Mouse (Mus musculus) ES-E14 (cell line): ENCODE measurements around the gene Pnpla3. TPM values are rescaled to one million over a fixed set of nuclear protein-coding genes. Genes with fewer than 3 reads are reported as not detected.

ENCODE experiments used
- DNase-seq: peaks from one replicate; pipeline ENCODE4 v3.0.0-alpha.2; 2013; ENCODE audit warnings: low read depth, low spot score
- H3K27ac ChIP-seq: 2 replicates; pipeline ENCODE4 v1.5.1; 2012; ENCODE audit warnings: low read depth, mild to moderate bottlenecking, low read length, moderate library complexity, mixed read lengths; ENCODE audit not compliant: poor library complexity, insufficient read depth, severe bottlenecking
- H3K36me3 ChIP-seq: 2 replicates; pipeline ENCODE4 v1.6.1; 2012; ENCODE audit warnings: mild to moderate bottlenecking, low read length, moderate library complexity, mixed read lengths; ENCODE audit not compliant: control insufficient read depth, poor library complexity, insufficient read depth, severe bottlenecking
- H3K4me1 ChIP-seq, 2 experiments: fragments of 150-350 bp in 1 of 2; sonication (generic) in 1 of 2; 2 replicates each; pipeline ENCODE4 v1.6.1; 2012; ENCODE audit warnings: low read length in 2 of 2, mild to moderate bottlenecking in 1 of 2, mixed read lengths in 1 of 2; ENCODE audit not compliant: control insufficient read depth in 2 of 2, insufficient read depth in 2 of 2, poor library complexity in 1 of 2
- H3K4me3 ChIP-seq, 2 experiments: fragments of 150-350 bp in 1 of 2; sonication (generic) in 1 of 2; 2 replicates each; pipeline ENCODE4 v1.5.1; 2012; ENCODE audit warnings: low read length in 2 of 2, low read depth in 1 of 2, mild to moderate bottlenecking in 1 of 2, mixed read lengths in 1 of 2; ENCODE audit not compliant: insufficient read depth in 1 of 2, poor library complexity in 1 of 2, severe bottlenecking in 1 of 2
- H3K9ac ChIP-seq: 2 replicates; pipeline ENCODE4 v1.6.1; 2012; ENCODE audit warnings: low read depth, mild to moderate bottlenecking, low read length, mixed read lengths; ENCODE audit not compliant: poor library complexity, insufficient read depth, severe bottlenecking
- H3K9me3 ChIP-seq: fragments of 150-350 bp; sonication (generic); 2 replicates; pipeline ENCODE4 v1.6.1; 2012; ENCODE audit warnings: low read depth, mild to moderate bottlenecking, low read length; ENCODE audit not compliant: control insufficient read depth, insufficient read depth
- CHD2 ChIP-seq: IDR thresholded peaks from 2 replicates; pipeline ENCODE4 v1.6.1; 2014; ENCODE audit warnings: mild to moderate bottlenecking, low read depth, low read length, inconsistent platforms
- HCFC1 ChIP-seq: IDR thresholded peaks from 2 replicates; pipeline ENCODE4 v1.6.1; 2012; ENCODE audit warnings: low read length, inconsistent platforms, borderline replicate concordance; ENCODE audit not compliant: insufficient read depth
- MAFK ChIP-seq: IDR thresholded peaks from 2 replicates; pipeline ENCODE4 v1.6.1; 2014; ENCODE audit warnings: mild to moderate bottlenecking, low read depth, low read length, inconsistent platforms; ENCODE audit not compliant: insufficient read depth
- ZC3H11A ChIP-seq: IDR thresholded peaks from 2 replicates; pipeline ENCODE4 v1.6.1; 2012; ENCODE audit warnings: low read depth, mild to moderate bottlenecking, inconsistent platforms, low read length, borderline replicate concordance
- ZNF384 ChIP-seq: IDR thresholded peaks from 2 replicates; pipeline ENCODE4 v1.6.1; 2012; ENCODE audit warnings: low read depth, low read length, inconsistent platforms
- in situ Hi-C, 2 experiments: fragments of 600-800 bp; cut with MboI; formaldehyde crosslinking; loops; one replicate each; pipeline ENCODE4 v1.15.1; 2025; ENCODE audit warnings: low sequenced_read_pairs in 2 of 2, inconsistent platforms in 1 of 2; ENCODE audit not compliant: unreplicated experiment in 2 of 2
- total RNA-seq: library from RNA; depleted of rRNA; stranded (reverse); fragments of 300-350 nt; gene quantifications from 2 replicates; pipeline ENCODE4 v1.2.3, GENCODE M21; 2012

The Pnpla3 gene
- total RNA-seq, 1 experiment: 4.1 TPM

GRCm38 (mm10) chr15:84214476-84214875 lies 46.8 kb downstream of the Pnpla3 start:
- Histone ChIP-seq H3K27ac (no peak overlapping the region), H3K4me1 (peaks cover 0 to 23% of the 10 kb centered on the region in 2 experiments; a peak in 3 of 4 replicates), H3K36me3 (peaks cover 39% of the 10 kb centered on the region), H3K9me3 (no peaks in the 10 kb centered on the region), H3K4me3 (no peak overlapping the region), H3K9ac (no peak overlapping the region)
- in situ Hi-C loops: no loop called here
- no peak for DNase-seq
- TF ChIP-seq ZC3H11A (no peak), ZNF384 (no peak), HCFC1 (no peak), CHD2 (no peak), MAFK (no peak)

- H3K4me3 ChIP-seq: no peak overlapping the region
- DNase-seq: no peak
- in situ Hi-C loops: no loop called here
- H3K9ac ChIP-seq: no peak overlapping the region
- peaks cover 35% of the 10 kb centered on the region for H3K36me3 ChIP-seq
- no peak overlapping the region for H3K27ac ChIP-seq
- H3K4me1 ChIP-seq: peaks cover 0 to 23% of the 10 kb centered on the region in 2 experiments; a peak in 3 of 4 replicates
- no peak for TF ChIP-seq CHD2
- TF ChIP-seq ZC3H11A: no peak
- no peak for TF ChIP-seq MAFK
- no peak for TF ChIP-seq HCFC1
- TF ChIP-seq ZNF384: no peak
- no peaks in the 10 kb centered on the region for H3K9me3 ChIP-seq
Measured at GRCm38 (mm10) chr15:84215273-84215672, 47.6 kb downstream of the Pnpla3 start.

- in situ Hi-C loops: no loop called here
- no peak for TF ChIP-seq HCFC1
- TF ChIP-seq ZC3H11A: no peak
- TF ChIP-seq MAFK: no peak
- no peak for TF ChIP-seq ZNF384
- no peak for TF ChIP-seq CHD2
- no peak overlapping the region for H3K4me3 ChIP-seq
Measured at GRCm38 (mm10) chr15:84216026-84216425, 48.4 kb downstream of the Pnpla3 start.

GRCm38 (mm10) chr15:84216461-84217084 lies 48.9 kb downstream of the Pnpla3 start:
- Histone ChIP-seq H3K36me3 (peaks cover 23% of the 10 kb centered on the region), H3K9me3 (no peaks in the 10 kb centered on the region), H3K9ac (no peak overlapping the region), H3K4me1 (peaks cover 0 to 19% of the 10 kb centered on the region in 2 experiments; a peak in 3 of 4 replicates), H3K4me3 (no peak overlapping the region), H3K27ac (no peak overlapping the region)
- DNase-seq: no peak
- in situ Hi-C loops: no loop called here
- TF ChIP-seq ZNF384: no peak
- no peak for TF ChIP-seq MAFK
- TF ChIP-seq CHD2: no peak
- TF ChIP-seq HCFC1: no peak
- no peak for TF ChIP-seq ZC3H11A

More at GRCm38 (mm10) chr15:84216026-84216425, 48.4 kb downstream of the Pnpla3 start:
- Histone ChIP-seq H3K9me3 (no peaks in the 10 kb centered on the region), H3K36me3 (peaks cover 27% of the 10 kb centered on the region), H3K27ac (no peak overlapping the region), H3K9ac (no peak overlapping the region), H3K4me1 (peaks cover 0 to 19% of the 10 kb centered on the region in 2 experiments; a peak in 3 of 4 replicates)
- no peak for DNase-seq

- no peak overlapping the region for H3K27ac ChIP-seq
- in situ Hi-C loops: no loop called here
- DNase-seq: no peak
- H3K36me3 ChIP-seq: peaks cover 14% of the 10 kb centered on the region
- no peak overlapping the region for H3K4me3 ChIP-seq
- H3K4me1 ChIP-seq: peaks cover 0 to 18% of the 10 kb centered on the region in 2 experiments; a peak in 3 of 4 replicates
- H3K9ac ChIP-seq: no peak overlapping the region
- H3K9me3 ChIP-seq: no peaks in the 10 kb centered on the region
- TF ChIP-seq HCFC1 (no peak), ZC3H11A (no peak), ZNF384 (no peak), MAFK (no peak), CHD2 (no peak)
Measured at GRCm38 (mm10) chr15:84217969-84218782, 50.5 kb downstream of the Pnpla3 start.
